Mouse (Mus musculus) left cerebral cortex, postnatal 4 days (tissue): ENCODE data around the gene Pacrg. TPM values are rescaled to one million over a fixed set of nuclear protein-coding genes. Genes with fewer than 3 reads are reported as not detected.

Experiments used
- DNase-seq: peaks from one replicate; pipeline ENCODE4 v3.0.0-alpha.2; 2022
- intact Hi-C: fragments of 180-260 bp; cut with DNase I; formaldehyde crosslinking; loops from one replicate; pipeline ENCODE4 v1.15.1; 2025
- total RNA-seq, 2 experiments: library from RNA; stranded (reverse); gene quantifications; 2 replicates each; pipeline ENCODE4 v1.2.3; 2021

Gene Pacrg
- total RNA-seq, 2 experiments from 2014 or later = 7.7 to 10.6 TPM

- intact Hi-C loops = no loop called here
Measured at GRCm38 (mm10) chr17:10416995-10417394, 423.1 kb downstream of the Pacrg start.

GRCm38 (mm10) chr17:10416101-10416500 is 424.0 kb downstream of the Pacrg start:
- DNase-seq = no peak
- intact Hi-C loops = no loop called here

More at GRCm38 (mm10) chr17:10416995-10417394, 423.1 kb downstream of the Pacrg start:
- no peak for DNase-seq

GRCm38 (mm10) chr17:10414383-10414782 is 425.7 kb downstream of the Pacrg start:
- intact Hi-C loops = no loop called here
- DNase-seq = no peak

- no peak for DNase-seq
Measured at GRCm38 (mm10) chr17:10413870-10414269, 426.2 kb downstream of the Pacrg start.

GRCm38 (mm10) chr17:10410597-10411476 is 429.3 kb downstream of the Pacrg start:
- intact Hi-C loops = no loop called here
- DNase-seq = no peak

More at GRCm38 (mm10) chr17:10413870-10414269, 426.2 kb downstream of the Pacrg start:
- intact Hi-C loops = no loop called here

GRCm38 (mm10) chr17:10408681-10409081 is 431.4 kb downstream of the Pacrg start:
- intact Hi-C loops = no loop called here
- peak; percentile 46 for DNase-seq

- intact Hi-C loops = no loop called here
- no peak for DNase-seq
Measured at GRCm38 (mm10) chr17:10407031-10407722, 432.9 kb downstream of the Pacrg start.

GRCm38 (mm10) chr17:10406311-10406710 is 433.8 kb downstream of the Pacrg start:
- no peak for DNase-seq
- intact Hi-C loops = no loop called here

- no peak for DNase-seq
- intact Hi-C loops = no loop called here
Measured at GRCm38 (mm10) chr17:10405906-10406305, 434.2 kb downstream of the Pacrg start.

GRCm38 (mm10) chr17:10403186-10403585 is 436.9 kb downstream of the Pacrg start:
- DNase-seq = no peak
- intact Hi-C loops = no loop called here

- DNase-seq = no peak
- intact Hi-C loops = no loop called here
Measured at GRCm38 (mm10) chr17:10402064-10402640, 438.0 kb downstream of the Pacrg start.

GRCm38 (mm10) chr17:10401529-10401928 is 438.6 kb downstream of the Pacrg start:
- DNase-seq = no peak
- intact Hi-C loops = no loop called here

- no peak for DNase-seq
- intact Hi-C loops = no loop called here
Measured at GRCm38 (mm10) chr17:10399706-10400105, 440.4 kb downstream of the Pacrg start.

GRCm38 (mm10) chr17:10398871-10399270 is 441.2 kb downstream of the Pacrg start:
- no peak for DNase-seq
- intact Hi-C loops = no loop called here

GRCm38 (mm10) chr17:10397924-10398627 is 442.0 kb downstream of the Pacrg start:
- intact Hi-C loops = no loop called here
- DNase-seq = no peak

GRCm38 (mm10) chr17:10397336-10397735 is 442.8 kb downstream of the Pacrg start:
- intact Hi-C loops = no loop called here

GRCm38 (mm10) chr17:10396863-10397262 is 443.2 kb downstream of the Pacrg start:
- intact Hi-C loops = no loop called here
- no peak for DNase-seq

More at GRCm38 (mm10) chr17:10397336-10397735, 442.8 kb downstream of the Pacrg start:
- DNase-seq = no peak

- intact Hi-C loops = no loop called here
- peak; percentile 86 for DNase-seq
Measured at GRCm38 (mm10) chr17:10394855-10395254, 445.3 kb downstream of the Pacrg start.

- intact Hi-C loops = no loop called here
- DNase-seq = no peak
Measured at GRCm38 (mm10) chr17:10393766-10394165, 446.3 kb downstream of the Pacrg start.

- no peak for DNase-seq
- intact Hi-C loops = no loop called here
Measured at GRCm38 (mm10) chr17:10392342-10393034, 447.6 kb downstream of the Pacrg start.
